Mouse (Mus musculus) midbrain, embryonic 15.5 days (tissue): ENCODE measurements around the gene 1700025B11Rik. TPM values are rescaled to one million over a fixed set of nuclear protein-coding genes. Genes with fewer than 3 reads are reported as not detected.
"Not testable (repeated sequence)": the region's sequence is repeated elsewhere in the genome, so short reads cannot be mapped to it uniquely, and the experiment has no call there.

ENCODE experiments used
- ATAC-seq: fragments of 200-750 bp; cut with Nextera tagmentation; replicated peaks from 2 replicates; pipeline ENCODE4 v1.8.0; 2017; ENCODE audit warnings: moderate TSS enrichment
- H3K27ac ChIP-seq: fragments of 300-500 bp; sonication (generic); 2 replicates; pipeline ENCODE4 v1.5.1; 2015; ENCODE audit warnings: mild to moderate bottlenecking, inconsistent platforms
- H3K27me3 ChIP-seq: fragments of 300-500 bp; sonication (generic); replicated peaks from 2 replicates; pipeline ENCODE4 v1.6.1; 2015; ENCODE audit warnings: inconsistent platforms
- H3K36me3 ChIP-seq: fragments of 300-500 bp; sonication (generic); replicated peaks from 2 replicates; pipeline ENCODE4 v1.6.1; 2015; ENCODE audit warnings: inconsistent platforms
- H3K4me1 ChIP-seq: fragments of 300-500 bp; sonication (generic); 2 replicates; pipeline ENCODE4 v1.6.1; 2015; ENCODE audit warnings: inconsistent platforms
- H3K4me2 ChIP-seq: fragments of 300-500 bp; sonication (generic); 2 replicates; pipeline ENCODE4 v1.6.1; 2015; ENCODE audit warnings: inconsistent platforms, mild to moderate bottlenecking, moderate library complexity
- H3K4me3 ChIP-seq: fragments of 300-500 bp; sonication (generic); 2 replicates; pipeline ENCODE4 v1.5.1; 2015; ENCODE audit warnings: mild to moderate bottlenecking, inconsistent platforms
- H3K9ac ChIP-seq: fragments of 300-500 bp; sonication (generic); 2 replicates; pipeline ENCODE4 v1.6.1; 2015; ENCODE audit warnings: mild to moderate bottlenecking, inconsistent platforms
- H3K9me3 ChIP-seq: fragments of 300-500 bp; sonication (generic); 2 replicates; pipeline ENCODE4 v1.6.1; 2016; ENCODE audit warnings: inconsistent platforms
- WGBS: fragments of 180-500 bp; shearing (Covaris S2); methylation state at CpG from one replicate; pipeline ENCODE4 v1.1.7; 2015; ENCODE audit warnings: mixed read lengths; 5-methylcytosine and 5-hydroxymethylcytosine counted together
- polyA plus RNA-seq: library from polyadenylated mRNA; unstranded; fragments of >200 nt; fragmentation: Nextera tagmentation; extraction: Ambion mirVana; gene quantifications from 2 replicates; pipeline ENCODE4 v1.2.1, GENCODE M21; 2015

The 1700025B11Rik gene
- polyA plus RNA-seq, 1 experiment from 2014 or later = not detected

GRCm38 (mm10) chr15:77533216-77533615 is 28.5 kb downstream of the 1700025B11Rik start, which contains the start of gene Apol7c:
Apol7c (minus strand) TSS chr15:77533316.
- Histone ChIP-seq H3K9me3 (no peaks in the 10 kb centered on the region), H3K27ac (no peak within 1 kb of the TSS), H3K9ac (no peak within 1 kb of the TSS), H3K4me3 (no peak within 1 kb of the TSS), H3K36me3 (no peaks in the 10 kb centered on the region), H3K27me3 (no peaks in the 10 kb centered on the region), H3K4me2 (no peak within 1 kb of the TSS), H3K4me1 (no peaks in the 10 kb centered on the region)
- no peak for ATAC-seq

GRCm38 (mm10) chr15:77523186-77523843 is 38.4 kb downstream of the 1700025B11Rik start:
- not testable (repeated sequence) for ATAC-seq, H3K4me1 ChIP-seq
- 19% methylated on average over 6 of the region's 6 CpGs for WGBS

GRCm38 (mm10) chr15:77520596-77520995 is 41.1 kb downstream of the 1700025B11Rik start:
- not testable (repeated sequence) for H3K4me1 ChIP-seq, H3K9ac ChIP-seq, H3K4me3 ChIP-seq, ATAC-seq, H3K36me3 ChIP-seq, H3K9me3 ChIP-seq, H3K27ac ChIP-seq, H3K27me3 ChIP-seq, H3K4me2 ChIP-seq
- whole genome bisulfite sequencing = 66% methylated on average over 4 of the region's 4 CpGs

More at GRCm38 (mm10) chr15:77523186-77523843, 38.4 kb downstream of the 1700025B11Rik start:
- H3K27ac ChIP-seq, H3K4me2 ChIP-seq, H3K27me3 ChIP-seq, H3K9me3 ChIP-seq, H3K36me3 ChIP-seq, H3K4me3 ChIP-seq, H3K9ac ChIP-seq: not testable (repeated sequence)

Other genes starting within 250 kb of the 1700025B11Rik start
- not detected in 2 replicates for gene Apol7a, start 162.8 kb downstream of the 1700025B11Rik start, polyA plus RNA-seq
- gene Apol9a, start 150.8 kb downstream of the 1700025B11Rik start, polyA plus RNA-seq = 0.14 and 0.15 TPM in 2 replicates
- gene Apol7b, start 114.4 kb downstream of the 1700025B11Rik start, polyA plus RNA-seq = not detected in 2 replicates
- gene Apol10a, start 84.8 kb downstream of the 1700025B11Rik start, polyA plus RNA-seq = not detected in 2 replicates
- gene Apol11a, start 53.6 kb downstream of the 1700025B11Rik start, polyA plus RNA-seq = not detected in 2 replicates
- gene Apol7c, start 28.6 kb downstream of the 1700025B11Rik start, polyA plus RNA-seq = not detected in 2 replicates
- 0.15 and 0.17 TPM in 2 replicates for gene Apol10b, start 34.2 kb upstream of the 1700025B11Rik start, polyA plus RNA-seq
- not detected in 2 replicates for gene Gm36245, start 37.4 kb upstream of the 1700025B11Rik start, polyA plus RNA-seq
- not detected in 2 replicates for gene Apol11b, start 81.4 kb upstream of the 1700025B11Rik start, polyA plus RNA-seq
- not detected in 2 replicates for gene Apol7e, start 137.0 kb upstream of the 1700025B11Rik start, polyA plus RNA-seq
- gene Apol9b, start 167.1 kb upstream of the 1700025B11Rik start, polyA plus RNA-seq = not detected in 2 replicates
- 0.18 and 0.23 TPM in 2 replicates for gene Apol8, start 195.1 kb upstream of the 1700025B11Rik start, polyA plus RNA-seq